Mouse (Mus musculus) lung, adult 2 months (tissue): ENCODE measurements around the gene Nkain2.

Source experiments
- CTCF ChIP-seq: fragments of 200-500 bp; IDR thresholded peaks from 2 replicates; pipeline ENCODE4 v1.5.1; 2011; ENCODE audit warnings: mild to moderate bottlenecking, low read length, control low read depth; ENCODE audit not compliant: insufficient read depth
- POLR2A ChIP-seq: fragments of 200-500 bp; IDR thresholded peaks from 2 replicates; pipeline ENCODE4 v1.6.1; 2011; ENCODE audit warnings: low read depth, mild to moderate bottlenecking, control low read depth, low read length, borderline replicate concordance; ENCODE audit errors: extremely low read depth

DNA sequence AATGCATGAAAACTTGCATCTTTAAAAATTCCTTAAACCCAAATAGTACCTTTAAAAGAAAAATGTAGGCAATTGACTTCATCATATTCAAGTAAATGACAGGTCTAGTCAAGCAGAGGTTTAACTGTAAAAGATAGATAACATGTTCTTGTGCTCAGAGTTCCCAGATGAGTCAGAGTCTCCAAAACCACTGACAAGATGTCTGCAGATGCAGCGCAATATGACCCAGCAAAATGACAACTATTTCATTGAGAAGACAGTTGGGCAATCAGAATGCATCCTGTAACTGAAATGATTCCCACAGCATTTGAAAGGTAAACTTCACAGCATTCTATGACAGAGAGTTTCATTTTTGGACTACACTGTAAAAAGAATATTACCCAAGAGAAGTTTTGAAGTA lies 496.9 kb downstream of the Nkain2 start:
- TF ChIP-seq CTCF (no peak), POLR2A (no peak)
